Mouse (Mus musculus) brain, embryonic 14.5 days (tissue): ENCODE measurements at regions not wholly inside any gene's neighbourhood (a gene's known extent, or its start where the extent isn't known, plus 50 kb on each side); places are given as distances from the start of the nearest gene placed in this dataset.

Experiments
- DNase-seq: peaks from one replicate; pipeline ENCODE4 v3.0.0-alpha.2; 2011; ENCODE audit warnings: low read depth
- CTCF ChIP-seq: fragments of 200-500 bp; IDR thresholded peaks from 2 replicates; pipeline ENCODE4 v1.5.1; 2012; ENCODE audit warnings: inconsistent platforms, mild to moderate bottlenecking, moderate library complexity, borderline replicate concordance; ENCODE audit not compliant: insufficient read depth, insufficient read length; ENCODE audit errors: extremely low read depth
- POLR2A ChIP-seq: fragments of 200-500 bp; IDR thresholded peaks from 2 replicates; pipeline ENCODE4 v1.6.1; 2012; ENCODE audit warnings: mild to moderate bottlenecking, inconsistent platforms, borderline replicate concordance; ENCODE audit not compliant: poor library complexity, insufficient read depth, insufficient read length, severe bottlenecking; ENCODE audit errors: extremely low read depth

GRCm38 (mm10) chr2:75139544-75139943 lies 313.9 kb downstream of the Mtx2 start:
- no peak for DNase-seq
- TF ChIP-seq POLR2A (no peak), CTCF (no peak)

GRCm38 (mm10) chr2:75142675-75143074 lies 317.1 kb downstream of the Mtx2 start:
- no peak for TF ChIP-seq POLR2A
- no peak for TF ChIP-seq CTCF
- DNase-seq: no peak

- TF ChIP-seq CTCF (no peak), POLR2A (no peak)
Observed at GRCm38 (mm10) chr2:75144861-75145260, 319.3 kb downstream of the Mtx2 start.

GRCm38 (mm10) chr2:75146256-75146655 lies 320.7 kb downstream of the Mtx2 start:
- DNase-seq: no peak
- TF ChIP-seq POLR2A (no peak), CTCF (no peak)

More at GRCm38 (mm10) chr2:75144861-75145260, 319.3 kb downstream of the Mtx2 start:
- DNase-seq: no peak

- TF ChIP-seq CTCF (no peak), POLR2A (no peak)
- no peak for DNase-seq
Observed at GRCm38 (mm10) chr2:75147399-75147798, 321.8 kb downstream of the Mtx2 start.

- DNase-seq: no peak
- no peak for TF ChIP-seq CTCF
- no peak for TF ChIP-seq POLR2A
Observed at GRCm38 (mm10) chr2:75147967-75148366, 322.4 kb downstream of the Mtx2 start.

GRCm38 (mm10) chr2:75149036-75149435 lies 323.4 kb downstream of the Mtx2 start:
- no peak for DNase-seq
- TF ChIP-seq CTCF (no peak), POLR2A (no peak)

GRCm38 (mm10) chr2:75149562-75149961 lies 324.0 kb downstream of the Mtx2 start:
- no peak for DNase-seq
- no peak for TF ChIP-seq CTCF
- TF ChIP-seq POLR2A: no peak

- TF ChIP-seq CTCF (peak; percentile 65; the same call in 1 of the 2 replicates), POLR2A (no peak)
- DNase-seq: peak; percentile 87
Observed at GRCm38 (mm10) chr2:75150986-75151385, 325.4 kb downstream of the Mtx2 start.

- TF ChIP-seq POLR2A: no peak
- no peak for TF ChIP-seq CTCF
- no peak for DNase-seq
Observed at GRCm38 (mm10) chr2:75151519-75151918, 325.9 kb downstream of the Mtx2 start.

GRCm38 (mm10) chr2:75152477-75152990 lies 326.9 kb downstream of the Mtx2 start:
- DNase-seq: no peak
- TF ChIP-seq CTCF (peak; percentile 68), POLR2A (no peak)

- no peak for DNase-seq
- TF ChIP-seq POLR2A: no peak
- no peak for TF ChIP-seq CTCF
Observed at GRCm38 (mm10) chr2:75154448-75154847, 328.8 kb downstream of the Mtx2 start.
